Mouse (Mus musculus) layer of hippocampus, adult 18-20 months (tissue): ENCODE data around the gene Smarce1. TPM values are rescaled to one million over a fixed set of nuclear protein-coding genes. Genes with fewer than 3 reads are reported as not detected.
A peak's percentile ranks its signal among the peaks of the same experiment; 100 is the strongest.

ENCODE experiments used
- DNase-seq, 2 experiments: peaks; one replicate each; pipeline ENCODE4 v3.0.0; 2022; ENCODE audit warnings: low spot score in 2 of 2
- total RNA-seq, 2 experiments: library from RNA; stranded (reverse); gene quantifications; 2 replicates each; pipeline ENCODE4 v1.2.3; 2021

The Smarce1 gene
- total RNA-seq, 2 experiments from 2014 or later = 54.5 to 55.7 TPM

DNA sequence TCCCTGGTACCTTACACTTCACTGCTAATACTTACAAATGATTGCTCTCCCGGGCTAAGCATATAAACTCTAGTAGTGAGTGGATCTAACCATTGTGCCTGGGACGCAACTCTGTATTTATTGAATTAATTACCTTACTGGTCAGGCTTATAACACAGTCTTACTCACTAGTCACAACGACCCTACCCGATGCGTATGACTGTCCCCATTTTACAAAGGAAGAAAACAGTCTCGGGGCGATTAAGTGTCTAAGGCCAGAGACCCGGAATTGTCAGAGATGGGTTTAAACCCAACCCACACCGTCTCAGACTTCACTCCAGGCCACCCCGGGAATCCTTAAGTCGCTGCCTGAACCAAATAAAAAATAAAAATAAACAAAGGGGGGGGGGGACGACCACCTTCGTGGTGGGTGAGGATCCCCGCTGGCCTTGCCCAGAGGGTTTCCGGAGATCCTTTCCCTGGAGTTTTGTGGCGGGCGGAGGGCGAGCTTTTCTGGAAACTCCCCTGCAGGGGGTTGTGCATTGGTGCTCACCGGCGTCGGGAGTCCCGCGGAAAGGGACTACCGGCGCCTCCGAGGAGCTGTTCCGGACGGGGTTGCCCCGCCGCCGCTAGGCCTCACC is 1.1 kb downstream of the Smarce1 start:
- DNase-seq = no peak

DNA sequence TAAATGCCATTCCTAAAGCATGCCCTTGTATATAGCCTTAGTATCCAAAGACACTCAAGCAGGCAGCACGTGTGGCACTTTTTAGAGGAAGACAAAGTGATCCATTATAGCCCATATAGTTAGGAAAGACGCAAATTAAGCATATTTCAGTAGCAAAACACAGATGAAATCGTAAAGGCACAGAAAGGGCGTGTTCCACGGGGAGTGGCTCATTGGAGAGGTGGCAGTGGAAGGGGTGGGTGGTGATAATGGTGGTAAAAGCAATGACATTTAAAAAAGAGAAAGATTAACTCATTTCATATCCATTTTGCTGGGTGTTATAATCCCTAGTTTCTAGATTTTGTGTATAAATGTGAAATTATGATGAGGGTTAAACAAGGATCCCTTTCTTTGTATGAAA is 4.5 kb downstream of the Smarce1 start:
- DNase-seq = no peak

DNA sequence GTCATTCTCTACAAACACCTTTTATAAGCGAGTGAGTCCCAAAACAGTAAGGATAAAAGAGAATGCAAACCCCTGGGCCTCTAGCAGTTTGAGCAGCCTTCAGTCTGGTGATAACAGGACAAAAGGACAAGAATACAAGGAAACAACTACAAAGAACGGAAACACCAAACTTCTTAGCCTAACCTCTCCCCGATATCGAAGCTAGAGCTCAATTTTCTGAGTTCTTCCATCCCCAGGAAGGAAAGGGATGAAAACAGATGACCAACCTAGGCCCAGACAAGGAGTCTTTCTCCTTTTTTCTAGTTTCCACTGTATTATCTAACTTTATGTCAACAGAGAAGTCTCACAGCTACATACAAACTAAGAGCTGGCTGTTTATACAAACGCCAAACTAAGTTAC is 7.5 kb downstream of the Smarce1 start:
- DNase-seq = no peak

DNA sequence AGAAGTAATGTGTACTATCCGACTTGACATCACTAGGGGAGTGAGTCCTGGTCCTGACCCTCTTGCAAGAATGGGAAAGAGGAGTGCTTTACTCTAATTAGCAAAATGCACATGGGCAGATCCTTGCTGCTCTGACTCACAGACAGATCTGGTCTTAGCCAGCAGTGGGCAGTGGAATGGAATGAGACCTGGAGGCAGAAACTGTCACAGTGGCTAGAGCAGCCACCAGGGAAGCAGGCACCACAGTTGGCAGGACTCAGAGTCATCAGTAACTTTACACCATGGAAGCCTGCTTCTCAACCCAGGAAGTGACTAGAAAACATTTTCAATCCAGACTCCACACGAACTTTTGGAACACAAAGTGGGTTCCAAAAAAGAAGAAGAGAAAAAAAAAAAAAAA is 9.0 kb downstream of the Smarce1 start:
- no peak for DNase-seq

DNA sequence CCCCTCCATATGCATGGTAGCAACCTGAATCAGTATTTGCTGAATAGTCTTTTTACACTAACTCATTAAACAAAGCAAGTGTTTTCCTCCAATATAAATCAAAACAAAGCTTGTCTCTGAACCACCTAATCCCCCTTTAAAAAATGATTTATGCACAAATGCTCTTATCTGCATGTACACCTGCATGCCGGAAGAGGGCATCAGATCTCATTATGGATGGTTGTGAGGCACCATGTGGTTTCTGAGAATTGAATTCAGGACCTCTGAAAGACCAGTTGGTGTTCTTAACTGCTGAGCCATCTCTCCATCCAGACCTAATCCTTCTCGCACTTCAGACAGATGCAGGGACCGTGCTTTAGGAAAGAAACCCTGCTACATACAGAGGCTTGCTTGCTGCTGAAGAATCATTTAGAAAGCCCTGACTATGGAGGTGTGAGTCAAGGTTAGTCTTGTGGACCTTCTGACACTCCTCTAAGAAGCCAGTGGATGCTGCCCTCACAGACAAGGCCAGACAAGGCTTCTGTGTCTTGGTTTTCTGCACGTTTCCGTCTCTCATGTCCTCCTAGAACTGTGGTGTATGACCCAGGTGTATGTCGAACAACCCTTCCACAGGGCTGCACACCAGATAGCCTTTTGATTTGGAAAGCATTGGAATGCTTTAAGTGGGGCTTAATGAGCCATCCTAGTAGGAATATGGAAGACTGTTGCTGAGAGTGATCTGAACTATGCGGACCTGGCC is 13.4 kb downstream of the Smarce1 start:
- no peak for DNase-seq

DNA sequence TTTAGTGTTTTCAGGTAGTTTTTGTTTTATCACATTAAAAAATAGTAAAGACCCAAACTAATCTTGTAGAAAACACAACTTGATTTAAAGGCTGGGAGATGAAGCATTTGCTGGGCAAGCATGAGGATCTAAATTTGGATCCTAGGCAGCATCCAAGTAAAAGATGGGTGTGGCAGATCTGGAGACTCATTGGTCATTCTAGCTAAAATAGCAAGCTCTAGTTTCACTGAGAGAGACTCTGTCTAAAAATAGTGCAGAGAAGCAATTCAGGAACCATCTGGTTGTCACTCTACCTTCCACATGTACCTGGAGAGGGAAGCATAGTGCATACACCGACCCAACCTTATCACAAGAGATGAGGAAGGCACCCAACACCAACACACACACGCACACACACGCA is 14.6 kb downstream of the Smarce1 start:
- no peak for DNase-seq

DNA sequence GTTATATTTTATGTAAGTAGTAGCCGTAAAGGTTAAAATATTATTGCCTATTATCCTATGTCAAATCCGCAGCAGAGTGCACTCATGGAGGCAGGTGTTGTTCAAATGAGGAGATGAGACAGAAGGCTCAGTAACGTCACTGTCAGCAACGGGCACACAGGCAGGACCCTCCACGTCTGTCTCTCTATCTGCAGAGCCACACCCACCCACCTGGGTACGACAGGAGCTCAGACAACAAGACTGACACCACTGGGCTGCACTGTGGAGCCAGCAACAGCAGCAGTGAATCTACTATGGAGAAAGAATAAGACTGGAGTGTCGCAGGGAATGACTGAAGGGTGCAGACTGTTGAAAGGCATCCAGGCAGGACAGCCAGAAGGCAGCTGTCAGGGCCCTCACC is 18.1 kb downstream of the Smarce1 start:
- DNase-seq = no peak

DNA sequence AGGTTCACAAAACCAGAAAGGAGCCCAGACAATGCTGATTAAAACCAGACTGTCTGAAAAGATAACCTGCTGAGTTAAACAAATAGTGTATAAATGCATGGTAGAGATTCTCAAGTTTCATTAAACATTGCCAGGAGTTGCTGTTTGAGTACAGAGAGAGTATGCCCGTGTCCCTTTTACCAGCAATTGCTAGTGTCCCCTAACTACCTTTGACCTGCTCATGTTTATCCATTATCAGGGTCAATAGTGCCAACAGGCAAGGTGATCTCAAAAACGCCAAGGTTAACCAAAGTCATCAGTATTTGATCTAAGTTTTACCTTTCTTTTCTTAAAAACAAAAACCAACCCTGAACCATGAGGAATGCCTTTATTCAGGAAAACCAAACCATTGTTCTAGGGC is 18.9 kb downstream of the Smarce1 start:
- no peak for DNase-seq

DNA sequence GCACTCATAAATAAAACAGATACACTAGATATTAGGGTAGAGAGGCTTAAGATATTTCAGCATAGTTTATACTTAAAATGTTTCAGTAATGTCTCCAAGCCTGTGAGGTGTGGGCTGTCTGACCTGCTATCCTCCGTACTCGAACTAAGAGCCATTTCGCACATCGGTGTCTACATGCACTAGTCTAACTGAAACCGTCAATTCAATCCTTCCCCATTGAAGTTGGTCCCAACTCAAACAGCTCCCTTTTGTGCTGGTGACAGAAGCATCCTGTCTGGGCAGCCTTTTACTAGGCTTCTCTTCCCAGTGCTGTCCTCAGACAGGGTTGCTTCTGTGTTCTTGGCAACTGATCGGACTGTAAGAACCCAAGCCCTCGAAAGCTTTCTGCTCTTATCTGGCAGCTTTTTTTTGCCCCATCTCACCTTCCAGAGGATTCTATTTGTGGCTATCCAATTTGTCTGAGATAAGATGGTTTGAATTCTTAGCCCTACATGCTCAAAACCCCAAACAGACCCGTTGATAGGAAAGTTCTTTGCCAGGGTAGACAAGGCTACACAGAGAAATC is 22.6 kb downstream of the Smarce1 start:
- DNase-seq = no peak

DNA sequence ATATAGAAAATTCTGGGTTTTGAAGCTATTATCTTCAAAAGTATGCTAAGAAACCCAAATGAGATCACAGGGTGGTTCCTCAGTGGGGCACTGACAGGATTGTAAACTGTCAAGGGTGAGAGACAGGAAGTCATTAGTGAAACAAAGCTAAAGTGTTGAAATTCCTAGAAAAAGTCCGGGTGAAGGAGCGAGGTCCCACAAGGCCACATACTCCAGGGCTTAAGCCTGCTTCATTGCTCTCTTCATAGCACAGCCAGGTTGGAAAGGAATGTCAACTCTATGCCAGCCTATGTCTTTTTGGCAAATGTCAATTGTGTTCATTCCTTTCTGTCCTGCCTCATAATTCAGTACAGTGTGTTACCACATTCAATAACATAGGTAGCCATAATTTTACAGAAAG is 23.4 kb downstream of the Smarce1 start:
- no peak for DNase-seq

DNA sequence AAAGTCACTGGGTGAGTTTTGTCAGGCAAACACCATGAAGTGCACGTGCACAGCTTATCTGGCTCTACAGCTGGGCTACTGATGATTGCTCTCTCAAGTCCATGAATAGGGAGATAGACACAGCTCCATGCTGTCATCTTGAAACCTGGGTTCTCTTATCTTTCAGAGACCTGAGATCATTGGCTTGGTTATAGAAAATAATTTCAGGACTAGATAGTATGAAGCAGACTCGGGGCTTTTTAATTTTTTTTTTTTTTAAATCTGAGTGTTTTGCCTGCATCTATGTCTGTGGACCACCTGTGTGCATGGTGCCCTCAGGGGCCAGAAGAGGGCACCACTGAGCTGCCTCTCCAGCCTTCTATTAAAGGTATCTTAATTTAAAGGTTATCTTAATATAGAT is 23.9 kb downstream of the Smarce1 start:
- no peak for DNase-seq

DNA sequence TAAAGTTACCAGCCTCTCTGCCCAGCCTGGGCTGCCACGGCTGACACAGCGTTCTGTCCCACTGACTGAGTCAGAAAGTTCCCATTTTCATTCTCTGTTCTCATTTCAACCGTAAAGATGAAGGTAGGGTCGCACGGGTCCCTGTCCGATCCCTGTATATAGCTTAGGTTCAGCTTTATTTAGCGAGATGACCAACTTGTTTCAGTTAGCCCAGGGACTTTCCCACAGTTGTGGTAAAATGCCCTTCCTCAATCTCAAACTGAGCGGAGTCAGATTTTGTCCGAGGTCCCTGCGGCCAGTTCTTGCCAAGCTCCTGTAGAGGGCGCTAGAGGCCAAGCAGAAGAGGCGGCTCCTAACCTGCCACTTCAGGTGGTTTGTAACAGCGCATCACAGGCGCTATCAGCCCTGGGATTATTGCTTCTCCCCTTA is 41.6 kb downstream of the Smarce1 start:
- peak in 1 of 2 experiments; percentile 39 for DNase-seq

DNA sequence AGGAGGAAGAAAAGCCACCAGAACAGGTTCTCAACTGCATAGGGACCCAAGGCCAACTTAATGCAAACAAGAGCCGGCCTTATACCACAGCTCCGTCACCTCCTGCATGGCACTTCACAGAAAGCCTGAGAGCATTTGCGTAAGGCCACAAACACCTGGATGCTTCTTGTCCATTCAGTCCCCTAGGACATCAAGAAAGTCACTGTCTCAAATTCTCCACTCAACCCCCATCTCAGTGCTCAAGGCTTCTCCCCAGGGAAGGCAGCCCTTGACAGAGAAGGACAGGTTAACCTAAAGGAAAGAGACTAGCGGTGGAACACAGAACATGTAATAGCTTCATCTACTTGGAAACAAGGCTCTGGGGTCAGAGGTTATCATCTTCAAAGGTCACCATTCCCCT is 43.5 kb downstream of the Smarce1 start:
- no peak for DNase-seq

DNA sequence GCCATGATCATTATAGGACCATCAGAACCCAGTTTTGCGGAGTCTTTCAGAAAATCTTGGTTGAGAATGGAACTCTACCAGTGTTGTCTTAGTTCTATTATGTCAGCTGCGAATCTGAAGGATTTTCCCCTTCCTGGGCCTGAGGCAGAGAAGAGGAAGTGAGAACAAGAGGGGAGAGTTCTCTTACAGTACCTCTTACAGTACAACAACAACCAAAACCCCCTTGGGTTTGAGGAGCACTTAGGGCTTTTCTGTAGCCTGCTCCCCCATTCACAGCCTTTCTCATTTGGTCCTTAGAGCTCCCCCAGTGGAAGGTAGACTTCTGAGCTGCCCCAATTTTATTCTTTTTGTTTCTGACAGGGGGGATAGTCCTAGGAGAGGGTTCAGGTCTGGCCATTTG is 44.0 kb downstream of the Smarce1 start:
- no peak for DNase-seq

DNA sequence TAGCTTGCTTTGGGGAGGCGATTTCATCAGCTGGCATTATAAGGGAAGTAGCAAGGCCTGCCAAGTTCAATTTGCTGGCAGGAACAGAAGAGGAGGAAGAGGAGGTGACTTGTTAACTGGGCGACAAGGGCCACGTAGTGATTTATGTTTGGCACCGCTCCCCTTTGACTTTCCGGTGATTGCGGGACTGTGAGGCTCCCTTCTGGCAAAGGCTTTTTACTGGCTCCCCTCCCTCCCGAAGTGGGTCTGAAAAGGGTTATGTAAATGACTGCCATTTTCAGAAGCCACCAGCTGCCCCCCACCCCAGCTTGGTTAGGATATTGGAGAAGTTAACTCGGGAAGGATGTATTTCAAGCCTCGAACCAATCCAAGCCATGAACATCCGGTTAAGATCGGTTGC is 48.2 kb downstream of the Smarce1 start:
- DNase-seq = no peak

DNA sequence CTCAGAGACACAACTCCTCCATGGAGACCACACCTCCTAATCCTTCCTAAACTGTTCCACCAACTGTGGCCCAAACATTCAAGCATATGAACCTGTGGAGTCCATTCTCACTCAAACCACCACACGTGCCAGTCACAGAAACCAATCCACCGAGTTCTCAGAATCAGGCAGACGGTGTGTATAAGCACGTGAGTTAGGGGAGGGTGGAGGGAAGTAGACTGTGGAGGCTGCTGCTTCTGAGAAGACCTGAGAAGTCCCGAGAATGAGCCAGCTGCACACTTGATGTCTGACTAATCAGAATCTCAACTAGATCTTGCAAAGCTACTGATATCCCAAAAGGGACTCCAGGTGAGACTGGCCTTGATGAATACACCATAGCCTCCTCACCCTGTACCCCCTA is 50.7 kb downstream of the Smarce1 start:
- no peak for DNase-seq

DNA sequence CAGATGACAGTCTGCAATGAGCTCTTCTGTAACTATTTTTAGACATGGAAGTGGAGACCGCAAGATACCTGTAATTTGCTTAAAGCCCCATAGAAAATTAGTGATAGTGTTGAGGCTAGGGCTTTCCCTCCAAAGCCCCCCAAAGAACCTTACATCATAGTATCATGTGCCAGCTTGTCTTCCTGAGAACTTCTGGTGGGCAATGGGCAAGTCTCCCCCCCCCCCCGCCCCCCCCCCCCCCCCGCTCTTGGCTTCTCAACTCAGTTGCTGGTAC is 53.0 kb downstream of the Smarce1 start:
- no peak for DNase-seq

DNA sequence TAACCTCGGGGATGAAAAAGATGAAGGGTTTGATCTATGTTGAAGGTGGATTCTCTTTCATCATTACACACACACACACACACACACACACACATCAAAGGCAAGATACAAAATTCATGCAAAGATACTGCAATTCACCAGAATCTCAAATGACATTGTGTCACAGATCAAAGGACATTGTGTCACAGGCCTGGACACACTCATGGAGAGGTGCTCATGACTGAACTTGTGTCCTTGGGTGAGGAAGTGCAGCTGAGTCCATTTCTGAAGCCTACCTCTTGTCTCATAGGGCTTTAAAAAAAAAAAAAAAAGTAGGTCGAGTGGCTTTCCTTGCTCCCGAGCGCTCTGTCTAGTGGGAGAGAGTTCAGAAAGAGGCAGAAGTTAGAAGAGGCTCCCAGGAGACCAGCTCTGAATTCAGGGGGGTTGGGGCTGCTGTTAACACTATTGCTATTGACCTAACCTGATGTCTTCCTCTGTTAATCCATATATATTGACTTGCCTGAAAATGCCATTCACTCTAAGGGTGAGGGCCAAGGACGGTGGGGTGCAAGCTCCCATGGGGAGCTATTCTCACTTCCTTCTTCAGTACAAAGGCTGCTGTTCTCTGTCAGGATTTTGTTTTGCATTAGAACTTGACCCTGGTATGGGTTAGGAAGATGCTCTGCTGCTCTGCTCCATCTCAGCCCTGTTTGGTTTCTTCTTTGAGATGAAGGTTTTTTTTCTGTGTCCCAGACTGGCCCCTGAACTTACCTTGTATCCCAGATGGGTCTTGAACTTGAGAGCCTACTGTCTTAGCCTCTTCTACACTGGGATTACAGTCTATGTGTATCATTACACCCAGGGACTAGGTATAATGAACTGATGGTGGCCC is 53.5 kb downstream of the Smarce1 start:
- DNase-seq = no peak

DNA sequence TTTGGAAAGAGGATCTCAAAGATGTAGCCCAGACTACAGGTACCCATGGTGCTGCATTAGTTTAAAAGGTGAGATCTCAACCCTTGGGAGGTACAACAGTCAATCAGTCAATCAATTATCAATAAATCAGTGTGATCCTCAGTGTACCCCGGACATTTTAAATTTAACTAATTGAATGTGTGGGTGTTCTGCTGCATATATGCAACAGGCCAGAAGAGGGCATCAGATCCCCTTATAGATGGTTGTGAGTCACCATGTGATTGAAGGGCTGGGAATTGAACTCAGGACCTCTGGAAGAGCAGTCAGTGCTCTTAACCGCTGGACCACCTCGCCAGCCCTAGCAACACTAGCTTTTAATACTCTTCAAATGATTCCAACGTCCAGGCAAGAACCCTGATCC is 58.8 kb downstream of the Smarce1 start:
- no peak for DNase-seq

DNA sequence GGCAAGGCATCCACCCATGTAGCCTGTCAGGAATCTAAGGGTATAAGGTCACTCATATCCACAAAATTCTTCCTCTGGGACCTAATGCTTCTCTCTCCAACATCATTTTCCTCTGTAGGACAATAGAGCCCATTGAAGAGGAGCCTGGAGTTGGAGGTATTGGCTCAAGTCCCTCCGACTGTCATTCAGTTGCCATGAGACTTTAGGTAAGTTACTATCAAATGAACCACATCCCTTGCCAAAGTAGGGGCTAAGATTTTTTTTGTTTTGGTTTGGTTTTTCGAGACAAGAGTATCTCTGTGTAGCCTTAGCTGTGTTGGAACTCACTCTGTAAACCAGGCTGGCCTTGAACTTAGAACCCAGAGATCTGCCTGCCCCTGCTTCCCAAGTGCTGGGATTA is 59.4 kb downstream of the Smarce1 start:
- DNase-seq = no peak

DNA sequence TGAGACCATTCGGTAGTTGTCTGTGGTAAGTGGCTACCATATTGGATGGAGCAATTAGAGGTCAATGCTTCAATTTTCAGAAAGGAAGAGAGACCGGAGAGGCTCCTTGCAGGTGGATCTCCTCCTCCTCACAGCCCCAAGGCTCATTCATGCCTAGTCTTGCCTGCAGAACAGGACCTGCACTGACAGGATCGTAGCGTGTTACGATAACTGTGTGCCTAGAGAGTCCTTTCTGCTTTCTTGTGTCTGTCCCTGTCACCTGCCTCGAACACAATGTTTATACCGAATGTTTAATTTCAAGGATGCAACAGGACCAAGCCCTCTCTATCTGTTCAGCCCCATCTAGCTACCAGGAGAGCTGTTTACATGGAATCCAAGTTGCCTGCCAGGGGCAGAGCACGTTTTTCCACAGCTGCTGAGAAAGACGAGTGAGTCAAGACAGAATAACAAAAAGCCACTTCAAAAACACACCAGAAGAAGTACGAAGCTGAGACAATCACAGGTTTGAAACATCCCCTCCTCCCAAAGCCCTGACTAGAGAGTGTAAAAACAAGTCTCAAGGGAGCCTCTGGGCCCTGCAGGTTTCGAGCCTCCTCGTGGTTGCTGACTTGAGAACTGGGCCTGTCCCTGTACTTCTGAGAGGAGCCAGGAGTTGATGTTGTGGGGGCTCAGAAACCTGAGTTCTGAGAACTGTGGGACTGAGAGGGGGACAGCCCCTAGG is 60.1 kb downstream of the Smarce1 start:
- no peak for DNase-seq

DNA sequence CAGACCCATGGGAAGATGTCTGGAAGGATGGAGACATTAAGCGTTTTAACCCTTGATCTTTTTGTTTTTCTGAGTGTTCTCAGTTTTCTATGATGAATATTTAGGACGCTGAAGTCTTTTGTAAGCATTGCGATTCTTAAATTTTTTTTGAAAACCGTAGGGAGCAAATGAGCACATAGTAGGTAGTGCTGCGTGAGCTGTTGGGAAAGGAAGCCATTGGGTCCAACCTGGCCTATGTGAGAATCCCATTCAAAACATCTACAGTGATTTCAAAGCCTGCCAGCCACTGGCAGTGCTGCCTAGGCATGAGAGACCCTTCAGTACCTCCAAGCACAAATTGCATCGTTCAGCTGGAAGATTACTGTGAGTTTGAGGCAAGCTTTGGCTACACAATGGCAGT is 60.8 kb downstream of the Smarce1 start:
- DNase-seq = no peak
